Mouse (Mus musculus) right cerebral cortex, postnatal 14 days (tissue): ENCODE data around the gene Edaradd.

Experiments used
- DNase-seq: peaks from one replicate; pipeline ENCODE4 v3.0.0; 2022

The Edaradd gene

DNA sequence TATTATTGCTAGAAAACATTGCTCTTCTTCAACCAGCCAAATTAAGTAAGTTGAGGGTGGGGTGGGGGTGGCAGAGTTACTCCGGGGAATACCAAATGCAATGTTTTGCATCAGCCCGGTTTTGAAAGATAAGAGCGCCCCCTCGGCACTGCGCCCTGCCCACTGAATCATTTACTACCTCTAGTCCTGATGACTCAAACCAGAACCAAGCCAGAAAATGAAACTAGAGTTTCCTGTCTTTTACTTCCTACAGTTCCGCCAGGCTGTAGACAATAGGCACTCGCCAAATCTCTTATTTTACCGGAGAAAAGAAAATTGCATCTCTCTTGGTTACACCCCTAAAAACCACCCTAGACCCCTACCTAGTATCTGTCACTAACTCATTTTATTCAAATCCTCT lies 59.8 kb downstream of the Edaradd start:
- peak; percentile 54 for DNase-seq

DNA sequence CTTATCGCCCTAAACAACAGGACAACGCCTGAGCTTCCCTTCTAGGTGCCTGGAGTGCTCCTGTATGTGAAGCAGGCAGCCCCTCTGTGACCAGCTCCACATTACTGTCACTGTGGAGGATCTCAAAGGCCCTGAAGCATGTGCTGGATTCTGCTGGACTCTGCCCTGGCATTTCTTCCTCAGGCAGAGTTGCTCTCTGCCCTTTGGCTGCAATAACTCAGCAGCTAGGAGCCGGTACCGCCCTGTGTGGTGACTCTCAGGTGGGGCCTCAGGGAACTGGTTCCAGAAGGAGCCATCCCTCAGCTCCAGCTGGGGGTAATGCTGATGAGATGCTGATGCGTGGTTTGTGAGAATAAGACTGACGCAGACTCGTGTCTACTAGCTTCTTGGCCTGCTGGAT lies 63.5 kb downstream of the Edaradd start:
- no peak for DNase-seq

DNA sequence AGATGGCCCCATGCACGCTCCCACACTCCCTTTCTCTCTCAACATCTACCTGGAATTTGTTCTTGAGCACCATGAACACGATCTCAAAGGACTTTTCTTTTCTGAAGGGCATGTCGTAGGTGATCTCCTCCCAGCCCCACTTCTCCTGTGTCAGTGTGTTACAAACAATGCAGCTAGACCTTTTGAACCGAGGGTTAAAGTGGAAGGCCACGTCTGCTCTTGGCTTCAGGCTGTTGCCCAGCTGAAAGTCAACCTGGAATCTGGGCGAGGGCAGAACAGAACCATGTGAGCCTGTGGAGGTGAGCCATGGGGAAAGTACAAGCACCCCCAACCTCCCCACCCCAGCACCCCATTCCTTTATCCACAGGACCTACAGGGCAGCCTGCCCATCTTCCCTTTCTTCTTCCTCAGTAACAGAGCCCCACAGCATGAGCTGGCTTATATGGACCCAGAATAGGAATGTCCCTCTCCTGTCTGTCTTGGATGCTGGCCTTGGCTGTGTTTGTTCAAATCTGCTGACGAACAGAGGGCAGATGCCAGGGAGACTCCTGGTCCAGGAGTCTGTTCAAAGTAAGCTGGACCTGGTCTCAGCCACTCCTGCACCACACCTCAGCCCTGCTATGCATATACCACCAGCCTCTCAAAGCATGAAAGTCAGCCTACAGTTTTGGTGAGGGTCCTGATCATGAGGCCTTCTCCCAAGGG lies 65.4 kb downstream of the Edaradd start:
- no peak for DNase-seq

DNA sequence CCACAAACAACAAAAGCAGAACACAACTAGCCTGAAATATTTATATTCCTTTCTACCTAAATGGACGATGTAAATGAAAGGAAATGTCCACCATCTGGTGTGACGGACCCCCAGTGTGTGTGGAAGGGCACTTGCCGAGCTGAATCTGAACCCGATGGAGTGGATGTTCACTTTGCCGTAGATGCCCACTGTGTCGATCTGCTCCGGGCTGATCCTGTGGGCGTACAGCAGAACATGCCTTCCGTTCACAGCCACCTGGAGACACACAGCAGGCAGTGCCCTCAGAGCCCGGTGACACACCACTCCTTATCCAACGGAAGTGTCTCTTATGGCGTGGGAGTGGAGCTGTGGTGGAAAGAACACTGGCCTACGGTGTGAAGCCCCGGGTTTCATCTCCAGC lies 67.1 kb downstream of the Edaradd start:
- DNase-seq = no peak

- DNase-seq = no peak
Measured at GRCm38 (mm10) chr13:12442008-12442587, 78.1 kb downstream of the Edaradd start.

GRCm38 (mm10) chr13:12440813-12441212 lies 79.4 kb downstream of the Edaradd start:
- no peak for DNase-seq

GRCm38 (mm10) chr13:12439586-12439985 lies 80.7 kb downstream of the Edaradd start:
- no peak for DNase-seq

DNA sequence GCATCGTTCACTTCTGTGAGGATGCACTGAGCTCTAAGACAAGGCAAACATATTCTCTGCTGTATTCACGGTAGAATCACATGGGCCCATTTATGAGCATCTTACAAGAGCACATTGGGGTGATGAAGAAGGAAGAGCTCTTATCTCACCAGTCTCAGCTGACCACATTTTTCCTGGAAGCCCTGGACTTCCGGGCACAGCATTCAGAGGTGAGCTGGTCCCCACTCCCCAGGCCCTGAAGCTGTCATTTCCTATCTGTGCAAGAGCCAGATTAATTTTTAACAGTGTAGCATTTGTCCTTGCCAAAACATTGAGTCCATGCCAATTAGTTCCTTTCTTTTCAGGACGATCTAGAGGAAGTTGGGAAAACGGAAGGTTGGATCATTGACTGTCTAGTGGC lies 86.4 kb downstream of the Edaradd start:
- DNase-seq = no peak

DNA sequence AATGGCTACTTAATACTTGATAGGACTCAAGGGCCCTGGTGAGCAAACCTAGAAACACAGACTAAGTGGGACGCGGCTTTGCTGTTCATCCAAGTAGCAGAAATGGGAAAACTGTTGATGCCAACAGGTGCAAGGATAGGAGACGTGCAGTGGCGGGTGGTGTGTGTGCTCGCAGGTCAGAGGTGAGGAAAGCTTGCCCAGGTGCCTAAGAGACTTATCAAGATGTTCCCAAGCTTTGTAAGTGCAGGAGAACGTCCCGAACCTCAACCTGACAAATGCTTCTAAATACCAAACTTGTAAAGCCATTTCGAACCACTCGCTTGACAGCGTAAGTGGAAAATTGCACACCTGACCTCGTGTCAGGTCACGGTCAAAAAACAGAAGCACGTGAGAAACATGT lies 91.7 kb downstream of the Edaradd start:
- no peak for DNase-seq
